Mouse (Mus musculus) layer of hippocampus, adult 9-10 months (tissue): ENCODE data around the gene Tacc2.
"Not testable (repeated sequence)": the region's sequence is repeated elsewhere in the genome, so short reads cannot be mapped to it uniquely, and the experiment has no call there.

Experiments
- DNase-seq: peaks from one replicate; pipeline ENCODE4 v3.0.0; 2022; ENCODE audit warnings: low spot score

The Tacc2 gene

GRCm38 (mm10) chr7:130577388-130578003 is at the start of gene Tacc2:
Tacc2 (plus strand) TSS chr7:130577438.
- DNase-seq: no peak

DNA sequence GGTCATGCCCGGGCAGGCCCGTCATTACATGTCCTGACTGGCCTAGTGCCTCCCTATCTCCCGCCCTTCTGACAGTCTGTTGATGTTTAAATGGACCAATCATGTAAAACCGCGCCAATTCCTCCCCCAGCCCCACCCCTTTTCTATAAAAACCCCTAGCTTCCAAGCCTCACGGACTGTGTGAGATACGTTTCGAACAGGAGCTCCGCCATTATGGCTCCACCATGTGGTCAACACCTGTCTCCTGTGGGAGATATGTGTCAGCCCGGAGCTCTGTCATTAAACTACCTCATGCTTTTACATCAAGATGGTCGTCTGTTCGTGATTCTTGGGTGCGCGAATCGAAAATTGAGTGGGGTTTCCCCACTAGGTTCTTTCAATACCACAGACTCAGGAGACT is 46.1 kb upstream of the Tacc2 start:
- not testable (repeated sequence) for DNase-seq

DNA sequence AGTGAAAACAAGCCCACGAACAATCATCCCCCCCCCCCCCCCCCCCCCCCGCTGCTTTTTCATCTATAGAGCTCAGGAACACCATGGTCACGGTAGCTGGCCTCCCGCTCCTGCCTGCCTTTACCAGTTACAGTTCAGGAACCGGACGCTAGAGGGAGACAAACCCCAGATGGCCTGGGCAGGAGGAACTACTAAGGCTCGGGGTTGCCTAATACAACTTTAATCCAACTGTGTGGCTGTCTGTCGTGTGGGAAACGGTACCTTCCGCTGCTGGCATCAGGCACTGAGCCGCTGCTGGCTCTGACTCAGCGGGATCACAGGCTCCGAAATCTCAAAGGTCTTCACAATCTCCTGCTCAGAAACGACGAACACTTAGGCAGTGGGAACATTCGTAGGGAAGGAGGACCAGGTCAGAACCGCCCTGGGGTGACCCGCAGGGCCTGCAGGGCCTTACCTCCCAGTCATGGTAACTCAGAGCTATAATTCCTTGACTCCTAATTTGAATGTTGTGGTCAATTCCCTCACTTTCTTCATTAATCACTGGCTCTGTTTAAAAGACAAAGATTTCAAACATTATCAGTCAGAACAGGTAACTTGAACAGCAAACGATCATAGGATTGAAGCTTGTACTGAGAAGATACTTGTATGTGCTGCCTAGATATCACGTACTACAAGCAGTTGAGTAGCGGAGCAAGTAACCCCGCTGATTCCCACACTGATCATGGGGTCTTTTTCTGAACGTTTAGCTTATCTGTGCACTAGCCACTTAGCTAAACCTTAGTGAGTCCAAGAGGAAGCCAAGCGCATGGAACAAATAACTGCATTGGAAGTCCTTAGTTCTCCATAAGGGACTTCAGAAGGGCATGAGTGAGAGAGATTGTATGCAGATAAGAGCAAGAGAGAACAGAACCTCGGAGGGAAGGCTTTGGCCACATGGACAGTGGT is 43.6 kb upstream of the Tacc2 start:
- DNase-seq: peak; percentile 73

GRCm38 (mm10) chr7:130535174-130535573 is 42.1 kb upstream of the Tacc2 start:
- DNase-seq: no peak

DNA sequence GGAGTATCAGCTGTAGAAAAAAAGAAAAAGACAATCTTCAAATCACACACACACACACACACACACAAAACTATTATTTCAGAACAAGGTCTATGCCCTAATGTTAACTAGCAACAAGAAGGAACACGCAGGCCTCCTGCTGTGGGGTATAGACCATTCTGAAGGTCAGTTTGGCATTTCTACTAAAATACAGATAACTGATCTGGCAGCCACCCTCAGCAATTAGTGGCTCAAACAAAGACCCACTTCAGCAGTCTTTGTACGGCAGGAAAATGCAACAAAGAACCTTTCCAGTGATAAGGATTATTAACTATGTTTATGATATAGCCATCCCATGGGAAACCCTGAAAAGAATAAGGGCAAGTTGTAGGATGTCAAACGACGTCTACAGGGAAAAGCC is 40.2 kb upstream of the Tacc2 start:
- DNase-seq: no peak

GRCm38 (mm10) chr7:130540176-130540575 is 37.1 kb upstream of the Tacc2 start:
- DNase-seq: no peak

- no peak for DNase-seq
Measured at GRCm38 (mm10) chr7:130543181-130543580, 34.1 kb upstream of the Tacc2 start.

GRCm38 (mm10) chr7:130545401-130545800 is 31.8 kb upstream of the Tacc2 start:
- no peak for DNase-seq

GRCm38 (mm10) chr7:130545893-130546292 is 31.3 kb upstream of the Tacc2 start:
- DNase-seq: no peak

- no peak for DNase-seq
Measured at GRCm38 (mm10) chr7:130546421-130546790, 30.8 kb upstream of the Tacc2 start.

- DNase-seq: peak; percentile 59
Measured at GRCm38 (mm10) chr7:130546791-130547484, 30.3 kb upstream of the Tacc2 start.

GRCm38 (mm10) chr7:130547635-130548175 is 29.5 kb upstream of the Tacc2 start:
- no peak for DNase-seq

DNA sequence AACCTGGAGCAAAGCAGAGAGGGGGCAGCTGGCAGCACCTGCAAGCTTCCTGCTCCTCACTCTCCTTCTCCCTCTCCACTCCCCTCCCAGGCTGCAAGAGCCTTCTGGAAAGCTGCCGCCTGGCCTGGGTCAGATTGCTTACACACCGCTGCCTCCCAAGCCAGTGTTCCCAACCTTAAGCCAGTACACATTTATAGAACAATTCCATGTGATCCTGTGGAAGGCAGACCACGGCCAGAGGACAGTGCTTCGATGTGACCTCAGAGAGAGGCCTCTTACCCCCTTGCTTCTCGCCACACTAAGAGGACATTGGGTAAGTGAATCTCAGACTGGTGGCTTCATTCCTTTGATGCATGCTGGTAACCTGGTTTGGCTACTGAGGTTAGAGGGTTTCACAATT is 24.5 kb upstream of the Tacc2 start:
- DNase-seq: no peak

- no peak for DNase-seq
Measured at GRCm38 (mm10) chr7:130553321-130553720, 23.9 kb upstream of the Tacc2 start.

GRCm38 (mm10) chr7:130555597-130555996 is 21.6 kb upstream of the Tacc2 start:
- no peak for DNase-seq

- no peak for DNase-seq
Measured at GRCm38 (mm10) chr7:130558592-130558991, 18.6 kb upstream of the Tacc2 start.

GRCm38 (mm10) chr7:130560933-130561332 is 16.3 kb upstream of the Tacc2 start:
- DNase-seq: no peak

- DNase-seq: no peak
Measured at GRCm38 (mm10) chr7:130563276-130563675, 14.0 kb upstream of the Tacc2 start.

DNA sequence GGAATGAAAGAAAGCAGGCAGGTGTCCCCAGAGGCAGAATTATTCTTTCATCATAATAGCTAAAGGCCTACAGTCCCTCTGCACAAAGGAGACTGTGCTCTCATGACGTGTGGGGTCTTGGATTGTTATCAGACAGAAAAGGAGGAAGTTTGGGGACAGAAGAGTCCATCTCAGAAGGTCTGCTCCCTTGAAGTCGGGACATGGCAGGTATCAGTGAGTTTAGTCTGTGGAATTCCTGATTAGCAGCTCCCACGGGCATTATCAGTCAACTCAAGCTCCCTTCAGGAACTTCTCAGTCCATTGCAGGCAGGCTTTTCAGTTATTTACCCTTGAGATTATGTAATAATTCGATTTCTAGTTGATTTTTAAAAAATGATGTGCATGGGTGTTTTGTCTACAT is 13.4 kb upstream of the Tacc2 start:
- DNase-seq: no peak

DNA sequence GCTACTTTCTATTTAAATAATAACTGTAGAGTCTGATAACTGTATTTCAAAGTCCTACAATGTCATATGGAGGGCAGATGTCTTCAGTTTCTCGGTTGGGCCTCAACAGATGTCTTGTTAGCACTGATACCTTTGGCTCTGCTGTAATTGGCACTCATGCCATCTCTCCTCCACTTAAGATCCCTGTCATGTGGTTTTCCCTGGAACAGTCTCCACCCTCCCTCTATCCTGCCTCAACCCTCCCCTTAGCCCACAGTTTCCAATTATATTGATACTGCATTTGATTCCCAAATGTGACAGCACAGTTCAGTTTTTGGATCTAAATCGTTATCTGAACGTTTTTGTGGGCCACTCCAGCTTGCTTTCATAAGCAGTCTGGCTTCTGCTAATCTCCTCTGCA is 12.6 kb upstream of the Tacc2 start:
- peak; percentile 15 for DNase-seq

DNA sequence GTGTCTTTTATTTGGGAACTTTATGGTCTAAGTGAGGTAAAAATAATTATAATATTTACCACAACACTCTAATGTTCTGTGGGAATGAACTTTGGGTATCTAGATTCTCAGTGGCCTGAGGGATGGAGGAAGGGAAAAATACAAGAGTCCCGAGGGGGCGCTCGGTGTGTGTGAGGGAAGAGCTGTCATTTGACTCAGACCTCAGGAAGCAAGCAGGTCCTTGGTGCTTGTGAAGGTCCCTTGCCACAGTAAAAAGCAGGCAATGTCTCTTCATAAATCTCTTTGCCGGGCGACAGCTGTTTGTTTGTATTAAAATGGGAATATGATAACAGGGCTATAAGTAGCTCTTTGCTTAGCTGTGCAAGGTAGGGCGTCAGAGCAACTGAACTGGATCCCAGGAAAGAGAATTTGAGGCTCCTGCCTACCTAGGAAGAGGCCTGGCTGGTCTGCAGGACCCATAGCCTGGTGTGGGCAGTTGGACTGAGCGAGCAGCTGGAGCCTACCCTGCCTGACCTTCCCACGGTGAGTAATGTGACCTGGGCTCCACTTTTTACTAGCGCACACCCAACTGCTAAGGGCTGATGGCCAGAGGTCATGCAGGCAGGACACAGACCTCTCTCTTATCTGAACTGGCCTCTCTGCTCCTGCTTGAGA is 8.3 kb upstream of the Tacc2 start:
- DNase-seq: no peak

- DNase-seq: no peak
Measured at GRCm38 (mm10) chr7:130570472-130570871, 6.8 kb upstream of the Tacc2 start.
